Mouse (Mus musculus): Measurements from ENCODE around the gene Zfp663. TPM values are rescaled to one million over a fixed set of nuclear protein-coding genes. Genes with fewer than 3 reads are reported as not detected.

The Zfp663 gene
- polyA plus RNA-seq, 1 experiment from 2014 or later: 3.2 TPM

- Histone ChIP-seq H3K9me3 (no peaks in the 10 kb centered on the region), H3K4me1 (peaks cover 29% of the 10 kb centered on the region), H3K27ac (replicated peaks) (peak overlapping the region; percentile 42), H3K27me3 (replicated peaks; ENCODE audit: low read depth, poor library complexity, severe bottlenecking) (no peaks in the 10 kb centered on the region), H3K4me3 (no peak overlapping the region), H3K36me3 (replicated peaks) (no peaks in the 10 kb centered on the region)
- WGBS: 85% methylated on average over 4 of the region's 4 CpGs
- DNase-seq (ENCODE audit: low spot score): no peak
Observed at GRCm38 (mm10) chr2:165392156-165392555, 23.6 kb upstream of the Zfp663 start.

- Histone ChIP-seq H3K4me3 (no peak overlapping the region), H3K36me3 (replicated peaks) (peaks cover 4% of the 10 kb centered on the region), H3K9me3 (no peaks in the 10 kb centered on the region), H3K4me1 (peaks cover 29% of the 10 kb centered on the region), H3K27ac (replicated peaks) (peak overlapping the region; percentile 42; the same call in 1 of the 2 replicates), H3K27me3 (replicated peaks; ENCODE audit: low read depth, poor library complexity, severe bottlenecking) (no peaks in the 10 kb centered on the region)
- WGBS: 15% methylated on average over 8 of the region's 8 CpGs
- peak; percentile 76 for DNase-seq (ENCODE audit: low spot score)
Observed at GRCm38 (mm10) chr2:165391561-165391960, 23.0 kb upstream of the Zfp663 start.

DNA sequence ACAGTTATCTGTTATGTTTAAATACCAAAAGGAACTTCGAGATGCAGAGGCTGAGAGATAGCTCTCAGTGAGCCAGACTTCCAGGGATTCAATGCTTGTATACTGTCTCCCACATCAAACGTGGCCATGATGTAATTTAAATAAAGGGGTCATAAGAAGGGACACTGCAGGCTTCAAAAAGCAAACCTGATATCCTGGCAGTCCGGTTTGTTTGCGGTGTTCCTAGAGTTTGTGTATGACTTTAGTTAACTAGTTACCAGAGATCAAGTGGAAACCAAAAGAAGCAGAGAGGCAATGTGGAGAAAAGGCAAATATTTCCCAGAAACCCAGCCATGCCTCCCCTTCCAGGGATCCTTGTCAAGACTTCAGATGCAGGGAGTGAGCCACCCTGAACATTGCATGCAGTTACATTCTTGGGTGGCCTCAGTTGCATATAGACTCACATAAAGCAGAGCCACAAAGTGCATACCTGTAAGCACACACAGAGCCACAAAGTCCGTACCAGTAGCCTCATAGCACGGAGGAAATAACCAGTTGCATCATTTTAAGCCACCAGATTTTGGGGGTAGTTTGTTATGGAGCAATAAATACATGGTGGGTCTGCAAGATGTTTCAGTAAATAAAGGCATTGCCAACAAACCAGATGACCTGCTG, 20.9 kb upstream of the Zfp663 start:
- DNase-seq (ENCODE audit: low spot score): no peak
- 86% methylated on average over 6 of the region's 6 CpGs for WGBS
- Histone ChIP-seq H3K27me3 (replicated peaks; ENCODE audit: low read depth, poor library complexity, severe bottlenecking) (no peaks in the 10 kb centered on the region), H3K36me3 (replicated peaks) (peaks cover 25% of the 10 kb centered on the region), H3K4me3 (no peak overlapping the region), H3K4me1 (peaks cover 25% of the 10 kb centered on the region), H3K9me3 (no peaks in the 10 kb centered on the region), H3K27ac (replicated peaks) (no peak overlapping the region)

DNA sequence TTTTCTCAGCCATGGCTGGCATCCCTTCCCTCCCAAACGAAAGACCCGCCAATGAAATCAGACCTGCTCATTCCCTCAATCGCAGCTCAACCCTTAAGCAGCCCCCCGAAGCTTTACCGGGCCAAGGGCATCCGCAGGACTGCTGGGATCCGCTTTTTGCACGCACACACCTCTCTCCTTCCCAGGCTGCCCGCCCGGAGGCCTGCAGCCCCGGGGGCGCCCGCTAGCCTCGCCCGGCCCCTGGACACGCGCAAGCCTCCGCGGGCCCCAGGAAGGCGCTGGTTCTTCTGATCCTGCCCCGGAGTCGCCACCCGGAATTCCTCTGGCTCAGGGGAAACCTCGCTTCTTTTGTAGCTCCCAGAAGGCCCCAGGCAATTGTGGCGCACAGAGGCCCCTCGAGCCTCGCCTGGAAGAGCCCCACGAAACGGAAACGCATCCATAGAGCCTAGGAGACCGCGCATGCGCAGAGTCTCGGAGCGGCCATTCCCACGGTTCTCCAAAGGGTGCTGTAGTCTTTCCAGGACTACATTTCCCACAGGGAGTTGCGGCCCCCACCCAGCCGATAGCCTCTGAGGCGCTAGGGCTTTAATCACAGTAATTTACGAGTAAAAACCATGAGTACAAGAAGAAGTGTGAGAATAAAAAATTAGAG, 19.4 kb upstream of the Zfp663 start, which contains the start of gene Zfp334:
Zfp334 (minus strand) TSS at position 416 of the 652 bp plus-strand sequence.
- H3K36me3 ChIP-seq (replicated peaks): peaks cover 40% of the 10 kb centered on the region
- H3K4me1 ChIP-seq: peaks cover 25% of the 10 kb centered on the region
- under 1% methylated on average over 40 of the region's 40 CpGs for WGBS
- peak within 1 kb of the TSS; percentile 98 for H3K27ac ChIP-seq (replicated peaks)
- H3K9me3 ChIP-seq: no peaks in the 10 kb centered on the region
- H3K27me3 ChIP-seq (replicated peaks; ENCODE audit: low read depth, poor library complexity, severe bottlenecking): no peaks in the 10 kb centered on the region
- peak within 1 kb of the TSS; percentile 87 for H3K4me3 ChIP-seq
- DNase-seq (ENCODE audit: low spot score): peak; percentile 97

- Histone ChIP-seq H3K4me1 (peaks cover 22% of the 10 kb centered on the region), H3K36me3 (replicated peaks) (peaks cover 46% of the 10 kb centered on the region), H3K27me3 (replicated peaks; ENCODE audit: low read depth, poor library complexity, severe bottlenecking) (no peaks in the 10 kb centered on the region), H3K27ac (replicated peaks) (peak overlapping the region; percentile 98), H3K9me3 (peaks cover under 1% of the 10 kb centered on the region; the same call in 1 of the 2 replicates), H3K4me3 (peak overlapping the region; percentile 87)
- WGBS: 10% methylated on average over 4 of the region's 4 CpGs
- DNase-seq (ENCODE audit: low spot score): no peak
Observed at GRCm38 (mm10) chr2:165387370-165387769, 18.8 kb upstream of the Zfp663 start.

DNA sequence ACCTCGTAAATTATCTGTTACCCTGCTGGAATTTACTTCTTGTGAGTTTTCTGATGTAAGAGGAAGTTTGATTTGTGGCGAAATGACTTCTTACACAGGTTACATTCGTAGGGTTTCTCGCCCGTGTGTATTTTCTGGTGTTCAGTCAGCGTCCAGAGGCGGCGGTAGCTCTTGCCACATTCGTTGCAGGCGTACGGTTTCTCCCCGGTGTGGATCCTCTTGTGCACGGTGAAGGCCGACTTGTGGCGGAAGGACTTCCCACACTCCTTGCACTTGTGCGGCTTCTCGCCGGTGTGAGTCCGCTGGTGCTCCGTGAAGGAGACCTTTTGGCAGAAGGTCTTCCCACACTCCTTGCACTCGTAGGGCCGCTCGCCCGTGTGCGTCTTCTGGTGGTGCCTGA, 11.5 kb upstream of the Zfp663 start:
- WGBS: 97% methylated on average over 25 of the region's 25 CpGs
- Histone ChIP-seq H3K4me3 (no peak overlapping the region), H3K27ac (replicated peaks) (no peak overlapping the region), H3K27me3 (replicated peaks; ENCODE audit: low read depth, poor library complexity, severe bottlenecking) (no peaks in the 10 kb centered on the region), H3K4me1 (no peaks in the 10 kb centered on the region), H3K36me3 (replicated peaks) (peaks cover 100% of the 10 kb centered on the region), H3K9me3 (peaks cover 27% of the 10 kb centered on the region)
- no peak for DNase-seq (ENCODE audit: low spot score)

- Histone ChIP-seq H3K36me3 (replicated peaks) (peaks cover 69% of the 10 kb centered on the region), H3K9me3 (peaks cover 13% of the 10 kb centered on the region), H3K27me3 (replicated peaks; ENCODE audit: low read depth, poor library complexity, severe bottlenecking) (no peaks in the 10 kb centered on the region), H3K27ac (replicated peaks) (no peak overlapping the region), H3K4me3 (no peak overlapping the region), H3K4me1 (no peaks in the 10 kb centered on the region)
- DNase-seq (ENCODE audit: low spot score): no peak
- 87% methylated on average over 4 of the region's 4 CpGs for WGBS
Observed at GRCm38 (mm10) chr2:165376001-165376400, 7.5 kb upstream of the Zfp663 start.

GRCm38 (mm10) chr2:165375478-165375877, 6.9 kb upstream of the Zfp663 start:
- Histone ChIP-seq H3K4me3 (no peak overlapping the region), H3K4me1 (no peaks in the 10 kb centered on the region), H3K36me3 (replicated peaks) (peaks cover 63% of the 10 kb centered on the region), H3K9me3 (peaks cover 8% of the 10 kb centered on the region), H3K27ac (replicated peaks) (no peak overlapping the region), H3K27me3 (replicated peaks; ENCODE audit: low read depth, poor library complexity, severe bottlenecking) (no peaks in the 10 kb centered on the region)
- 90% methylated on average over 5 of the region's 5 CpGs for WGBS
- no peak for DNase-seq (ENCODE audit: low spot score)

GRCm38 (mm10) chr2:165371066-165371465, 2.5 kb upstream of the Zfp663 start:
- Histone ChIP-seq H3K27me3 (replicated peaks; ENCODE audit: low read depth, poor library complexity, severe bottlenecking) (peaks cover 34% of the 10 kb centered on the region), H3K4me3 (0 out of 2 replicates have a peak overlapping the region, but pooled peaks have one; percentile 8), H3K36me3 (replicated peaks) (peaks cover 19% of the 10 kb centered on the region), H3K4me1 (peaks cover 24% of the 10 kb centered on the region), H3K27ac (replicated peaks) (no peak overlapping the region), H3K9me3 (no peaks in the 10 kb centered on the region)
- 25% methylated on average over 3 of the region's 3 CpGs for WGBS
- DNase-seq (ENCODE audit: low spot score): no peak

DNA sequence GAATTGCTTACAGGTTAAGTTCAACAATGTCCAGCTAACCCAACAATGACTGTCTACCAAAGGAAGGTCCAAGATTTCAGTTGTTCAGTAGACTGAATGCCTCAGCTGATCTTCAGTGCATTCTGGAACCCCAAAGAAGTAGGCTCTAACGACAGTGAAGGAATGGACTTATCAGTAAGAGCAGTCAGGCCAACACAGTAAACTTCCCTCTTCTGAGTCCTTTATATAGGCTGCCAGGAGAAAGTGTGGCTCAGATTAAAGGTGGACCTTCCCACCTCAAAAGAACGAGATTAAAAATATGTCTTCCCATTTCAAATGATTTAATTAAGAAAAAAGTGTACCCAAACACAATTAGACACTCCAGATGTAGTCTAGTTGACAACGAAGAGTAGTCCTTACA, 1.8 kb upstream of the Zfp663 start:
- Histone ChIP-seq H3K36me3 (replicated peaks) (peaks cover 12% of the 10 kb centered on the region), H3K4me1 (peaks cover 24% of the 10 kb centered on the region), H3K27ac (replicated peaks) (no peak overlapping the region), H3K4me3 (no peak overlapping the region), H3K27me3 (replicated peaks; ENCODE audit: low read depth, poor library complexity, severe bottlenecking) (peaks cover 38% of the 10 kb centered on the region), H3K9me3 (no peaks in the 10 kb centered on the region)
- 80% methylated on average over 3 of the region's 3 CpGs for WGBS
- DNase-seq (ENCODE audit: low spot score): no peak

- H3K27me3 ChIP-seq (replicated peaks; ENCODE audit: low read depth, poor library complexity, severe bottlenecking): peaks cover 53% of the 10 kb centered on the region
- H3K9me3 ChIP-seq: no peaks in the 10 kb centered on the region
- peaks cover 36% of the 10 kb centered on the region for H3K4me1 ChIP-seq
- H3K36me3 ChIP-seq (replicated peaks): no peaks in the 10 kb centered on the region
- peak overlapping the region; percentile 86 for H3K27ac ChIP-seq (replicated peaks)
- peak; percentile 59 for DNase-seq (ENCODE audit: low spot score)
- H3K4me3 ChIP-seq: peak overlapping the region; percentile 63
- 2% methylated on average over 13 of the region's 13 CpGs for WGBS
Observed at GRCm38 (mm10) chr2:165367868-165368439, 575 bp downstream of the Zfp663 start.

GRCm38 (mm10) chr2:165367047-165367520, 1.4 kb downstream of the Zfp663 start:
- Histone ChIP-seq H3K9me3 (no peaks in the 10 kb centered on the region), H3K27me3 (replicated peaks; ENCODE audit: low read depth, poor library complexity, severe bottlenecking) (peaks cover 60% of the 10 kb centered on the region), H3K36me3 (replicated peaks) (no peaks in the 10 kb centered on the region), H3K27ac (replicated peaks) (0 out of 2 replicates have a peak overlapping the region, but pooled peaks have one; percentile 86), H3K4me1 (peaks cover 36% of the 10 kb centered on the region), H3K4me3 (peak overlapping the region; percentile 63)
- DNase-seq (ENCODE audit: low spot score): peak; percentile 46
- WGBS: 7% methylated on average over 7 of the region's 8 CpGs
